Mouse (Mus musculus) kidney, adult 2 months (tissue): ENCODE data around the gene Mrpl18.

Experiments used
- CTCF ChIP-seq: fragments of 200-500 bp; conservative IDR thresholded peaks from 2 replicates; pipeline ENCODE4 v1.5.1; 2011; ENCODE audit warnings: low read depth, mild to moderate bottlenecking, control low read depth, low read length, moderate library complexity, mixed read lengths; ENCODE audit not compliant: insufficient read depth, insufficient read length
- POLR2A ChIP-seq: fragments of 200-500 bp; IDR thresholded peaks from one replicate; pipeline ENCODE4 v1.6.1; 2011; ENCODE audit warnings: low read depth, low read length, control low read depth

DNA sequence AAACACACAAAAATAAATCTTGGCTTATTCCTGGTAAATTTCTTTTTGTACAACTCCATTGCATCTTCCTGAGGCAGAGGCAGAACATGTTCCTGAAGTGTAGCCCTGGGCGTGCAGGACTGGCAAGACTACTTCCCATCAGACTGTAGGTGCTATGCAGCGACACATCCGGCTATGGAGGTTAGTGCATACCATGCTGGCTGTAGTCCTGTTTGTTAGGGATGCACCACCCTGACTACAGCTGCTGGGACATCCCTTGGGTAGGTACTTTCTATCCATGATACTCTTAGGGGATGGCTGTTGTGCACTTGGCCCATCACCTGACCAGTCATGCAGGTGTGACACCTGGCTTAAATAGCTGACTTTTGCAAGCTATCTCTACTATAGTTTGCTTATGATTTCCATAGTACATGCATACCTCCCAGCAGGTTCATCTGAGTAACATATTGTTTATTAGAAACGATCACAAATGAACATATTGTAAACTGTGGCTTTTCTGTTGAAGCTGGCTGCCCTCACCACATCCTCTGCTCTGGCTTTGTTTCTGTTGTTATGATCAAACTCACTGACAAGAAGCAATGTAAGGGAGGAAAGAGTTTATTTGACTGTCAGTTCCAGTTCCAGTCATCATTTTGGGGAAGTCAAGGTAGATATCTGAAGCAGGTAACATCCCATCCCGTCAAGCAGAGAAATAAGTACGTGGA is 26.5 kb upstream of the Mrpl18 start:
- TF ChIP-seq POLR2A: no peak
- TF ChIP-seq CTCF: no peak
